Mouse (Mus musculus) embryonic facial prominence, embryonic 14.5 days (tissue): ENCODE data around the gene Kdm4b. TPM values are rescaled to one million over a fixed set of nuclear protein-coding genes. Genes with fewer than 3 reads are reported as not detected.

Source experiments
- microRNA-seq: library from miRNA; unstranded; fragments of <30 nt; microRNA quantifications from one replicate; pipeline ENCODE4, GENCODE M21; 2016; ENCODE audit warnings: borderline number of aligned reads
- polyA plus RNA-seq: library from polyadenylated mRNA; unstranded; fragments of >200 nt; fragmentation: Nextera tagmentation; extraction: Ambion mirVana; gene quantifications from 2 replicates; pipeline ENCODE4 v1.2.1, GENCODE M21; 2014

Gene Kdm4b
- polyA plus RNA-seq, 1 experiment from 2014 or later: 29.1 TPM

Small RNA genes lying within 50 kb of the gene (microRNA-seq; reads per million reads assigned to microRNA genes)
- 2.0 reads per million, percentile 6 among the genes with 10 or more reads in this experiment for gene Mir6977

Other genes starting within 250 kb of the Kdm4b start
- gene Hdgfl2, start 246.4 kb upstream of the Kdm4b start, polyA plus RNA-seq: 75.6 and 84.3 TPM in 2 replicates
- gene Plin4, start 216.3 kb upstream of the Kdm4b start, polyA plus RNA-seq: 0.08 and 0.33 TPM in 2 replicates
- gene Plin5, start 208.5 kb upstream of the Kdm4b start, polyA plus RNA-seq: 0.54 and 0.57 TPM in 2 replicates
- 0.62 and 1.3 TPM in 2 replicates for gene Lrg1, start 204.1 kb upstream of the Kdm4b start, polyA plus RNA-seq
- 4.3 and 5.4 TPM in 2 replicates for gene Sema6b, start 185.7 kb upstream of the Kdm4b start, polyA plus RNA-seq
- gene Tnfaip8l1, start 163.6 kb upstream of the Kdm4b start, polyA plus RNA-seq: 10.2 and 12.3 TPM in 2 replicates
- gene Mydgf, start 142.1 kb upstream of the Kdm4b start, polyA plus RNA-seq: 98.8 and 99.5 TPM in 2 replicates
- 32.5 and 37.1 TPM in 2 replicates for gene Dpp9, start 107.2 kb upstream of the Kdm4b start, polyA plus RNA-seq
- 19.6 and 20.5 TPM in 2 replicates for gene Fem1a, start 69.3 kb upstream of the Kdm4b start, polyA plus RNA-seq
- 6.9 and 8.1 TPM in 2 replicates for gene Ticam1, start 49.3 kb upstream of the Kdm4b start, polyA plus RNA-seq
- gene Plin3, start 33.2 kb upstream of the Kdm4b start, polyA plus RNA-seq: 76.9 and 88.4 TPM in 2 replicates
- gene Arrdc5, start 25.8 kb upstream of the Kdm4b start, polyA plus RNA-seq: not detected in 2 replicates
- gene Uhrf1, start 22.7 kb upstream of the Kdm4b start, polyA plus RNA-seq: 74.8 and 90.9 TPM in 2 replicates
- gene Ptprs, start 150.4 kb downstream of the Kdm4b start, polyA plus RNA-seq: 104 and 116 TPM in 2 replicates
- gene Znrf4, start 186.4 kb downstream of the Kdm4b start, polyA plus RNA-seq: not detected in 2 replicates
- gene Gm20219, start 228.3 kb downstream of the Kdm4b start, polyA plus RNA-seq: 3.9 and 4.2 TPM in 2 replicates